Comparison of ENCODE assay signal across 14 mouse cellular contexts in the genomic region with DNA sequence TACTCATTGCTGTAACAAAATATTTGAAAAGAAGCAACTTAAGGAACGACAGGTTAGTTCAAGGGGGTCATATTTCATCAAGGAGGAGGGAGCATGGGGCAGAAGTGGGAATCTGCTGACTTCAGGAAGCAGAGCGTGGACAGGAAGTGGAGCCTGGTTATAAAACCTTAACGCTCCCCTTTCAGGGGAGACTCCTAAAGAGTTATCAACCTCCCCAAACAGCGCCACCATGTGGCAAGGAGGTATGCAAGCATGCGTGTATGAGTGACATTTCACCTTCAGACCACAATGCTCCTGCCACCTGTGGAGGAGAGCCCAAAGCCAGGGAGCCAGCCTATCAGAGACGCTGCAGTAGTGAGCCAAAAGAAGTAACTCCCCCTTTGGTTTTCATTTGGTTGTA. TPM values are rescaled to one million over a fixed set of nuclear protein-coding genes. Genes with fewer than 3 reads are reported as not detected.
DNase-seq lines count a peak whose midpoint lies in the region; ATAC-seq and TF ChIP-seq lines count a peak whose summit lies in the region.
"Had no signal": no experiment of that assay in that cellular context is flagged by ENCODE, and none has a peak within 500 bp of the region (broad histone marks: within the 10 kb centered on the region; RNA-seq: fewer than 3 reads in every experiment).

No protein-coding gene starts in this region.

- 87% methylated on average over 6 of the region's 6 CpGs for whole genome bisulfite sequencing in forebrain, postnatal 0 days
- WGBS in forebrain, embryonic 15.5 days = 85% methylated on average over 6 of the region's 6 CpGs
- WGBS in lung, postnatal 0 days = 75% methylated on average over 6 of the region's 6 CpGs

- no peaks in the 10 kb centered on the region for H3K4me1 ChIP-seq in forebrain, postnatal 0 days (ENCODE audit: insufficient read depth)
- H3K4me1 ChIP-seq in forebrain, embryonic 15.5 days = peaks cover 11% of the 10 kb centered on the region; the same call in 1 of the 2 replicates
- H3K4me1 ChIP-seq in lung, postnatal 0 days (ENCODE audit: insufficient read depth, low read depth, low read length) = peaks cover under 1% of the 10 kb centered on the region; the same call in 1 of the 2 replicates
- H3K4me1 ChIP-seq: liver, embryonic 13.5 days had no signal

- ATAC-seq in forebrain, postnatal 0 days = no peak
- no peak for ATAC-seq in forebrain, embryonic 15.5 days (replicated peaks)
- no peak for ATAC-seq in lung, postnatal 0 days
- ATAC-seq: hindbrain, embryonic 16.5 days had no signal

- TF ChIP-seq EP300 in lung, postnatal 0 days (IDR thresholded peaks at IDR 0.05) = no peak

- DNase-seq in forebrain, postnatal 0 days = no peak
- no peak for DNase-seq in lung, postnatal 0 days (ENCODE audit: low spot score)
- no peak for DNase-seq in lung, postnatal 36 days
- peak; percentile 40 for DNase-seq in adipocyte (ENCODE audit: low spot score)
- no peak for DNase-seq in urinary bladder, postnatal 4 days (ENCODE audit: low spot score in 2 of 2)
- no peak for DNase-seq in cerebellum, adult 9-10 months
- no peak for DNase-seq in Muller cell, postnatal 12 days (ENCODE audit: inconsistent ontology term)
- DNase-seq: adrenal gland, postnatal 36 days; cerebellum, adult 11 months; kidney, postnatal 25 days; liver, embryonic 13.5 days had no signal

- H3K4me2 ChIP-seq in forebrain, postnatal 0 days (ENCODE audit: low read depth) = no peak overlapping the region
- no peak overlapping the region for H3K4me2 ChIP-seq in forebrain, embryonic 15.5 days (replicated peaks)
- no peak overlapping the region for H3K4me2 ChIP-seq in lung, postnatal 0 days (replicated peaks; ENCODE audit: low read depth, low read length)
- H3K4me2 ChIP-seq: liver, embryonic 13.5 days had no signal

- H3K9me3 ChIP-seq in forebrain, postnatal 0 days (ENCODE audit: low read length) = 0 out of 2 replicates have a peak, but pooled peaks cover 3% of the 10 kb centered on the region
- no peaks in the 10 kb centered on the region for H3K9me3 ChIP-seq in forebrain, embryonic 15.5 days
- H3K9me3 ChIP-seq in lung, postnatal 0 days (ENCODE audit: low read length) = no peaks in the 10 kb centered on the region
- H3K9me3 ChIP-seq: liver, embryonic 13.5 days had no signal

- H3K27me3 ChIP-seq in forebrain, postnatal 0 days (ENCODE audit: insufficient read depth, low read length) = no peaks in the 10 kb centered on the region
- H3K27me3 ChIP-seq in forebrain, embryonic 15.5 days = no peaks in the 10 kb centered on the region
- no peaks in the 10 kb centered on the region for H3K27me3 ChIP-seq in lung, postnatal 0 days (replicated peaks; ENCODE audit: insufficient read depth, low read length)
- H3K27me3 ChIP-seq: liver, embryonic 13.5 days had no signal

- no peak overlapping the region for H3K9ac ChIP-seq in forebrain, postnatal 0 days
- no peak overlapping the region for H3K9ac ChIP-seq in forebrain, embryonic 15.5 days (replicated peaks)
- H3K9ac ChIP-seq in lung, postnatal 0 days (replicated peaks; ENCODE audit: low read depth) = no peak overlapping the region
- H3K9ac ChIP-seq: liver, embryonic 13.5 days had no signal

- TF ChIP-seq CTCF in forebrain, postnatal 0 days (IDR thresholded peaks at IDR 0.05; ENCODE audit: low read depth) = peak; percentile 23
- TF ChIP-seq CTCF in lung, postnatal 0 days (IDR thresholded peaks at IDR 0.05) = peak; percentile 36

- no peak overlapping the region for H3K27ac ChIP-seq in forebrain, postnatal 0 days (ENCODE audit: low read depth, low read length)
- H3K27ac ChIP-seq in forebrain, embryonic 15.5 days (replicated peaks) = no peak overlapping the region
- no peak overlapping the region for H3K27ac ChIP-seq in lung, postnatal 0 days (ENCODE audit: low read length)
- H3K27ac ChIP-seq: liver, embryonic 13.5 days; macrophage had no signal

- no peak overlapping the region for H3K4me3 ChIP-seq in forebrain, postnatal 0 days (ENCODE audit: low read depth, low read length)
- H3K4me3 ChIP-seq in forebrain, embryonic 15.5 days = no peak overlapping the region
- H3K4me3 ChIP-seq in lung, postnatal 0 days (ENCODE audit: low read depth, low read length) = no peak overlapping the region
- H3K4me3 ChIP-seq: liver, embryonic 13.5 days had no signal

- H3K36me3 ChIP-seq in forebrain, postnatal 0 days (ENCODE audit: insufficient read depth) = no peaks in the 10 kb centered on the region
- no peaks in the 10 kb centered on the region for H3K36me3 ChIP-seq in forebrain, embryonic 15.5 days
- H3K36me3 ChIP-seq in lung, postnatal 0 days (ENCODE audit: insufficient read depth, low read length) = no peaks in the 10 kb centered on the region
- H3K36me3 ChIP-seq: liver, embryonic 13.5 days had no signal

RNA-seq across cellular contexts. Expression of gene Stt3b, which starts 10.8 kb away (rescaled TPM):
- 73.3 and 80.8 TPM in 2 replicates for total RNA-seq in forebrain, postnatal 0 days (2014; rRNA removed)
- polyA plus RNA-seq in forebrain, postnatal 0 days (2015; fragmentation: Nextera tagmentation; extraction: Ambion mirVana) = 44.6 and 53.5 TPM in 2 replicates
- polyA plus RNA-seq in forebrain, embryonic 15.5 days (2015; fragmentation: Nextera tagmentation; extraction: Ambion mirVana) = 77.5 and 80.5 TPM in 2 replicates
- polyA plus RNA-seq in lung, postnatal 0 days (2015; fragmentation: Nextera tagmentation; extraction: Ambion mirVana) = 56.6 and 62.3 TPM in 2 replicates
